Mouse (Mus musculus) kidney, embryonic 14.5 days (tissue): Measurements from ENCODE around the gene Robo1. TPM values are rescaled to one million over a fixed set of nuclear protein-coding genes. Genes with fewer than 3 reads are reported as not detected.

Experiments used
- ATAC-seq: fragments of 200-750 bp; cut with Nextera tagmentation; 2 replicates; pipeline ENCODE4 v1.8.0; 2017; ENCODE audit warnings: moderate number of reproducible peaks, mild to moderate bottlenecking, moderate TSS enrichment, moderate library complexity; ENCODE audit not compliant: low FRiP score, low TSS enrichment
- H3K27ac ChIP-seq: fragments of 300-500 bp; sonication (generic); 2 replicates; pipeline ENCODE4 v1.5.1; 2014; ENCODE audit warnings: low read depth, mild to moderate bottlenecking, low read length, moderate library complexity, mixed read lengths
- H3K27me3 ChIP-seq: fragments of 300-500 bp; sonication (generic); 2 replicates; pipeline ENCODE4 v1.6.1; 2014; ENCODE audit warnings: mild to moderate bottlenecking, low read length; ENCODE audit not compliant: control insufficient read depth, insufficient read depth
- H3K36me3 ChIP-seq: fragments of 300-500 bp; sonication (generic); 2 replicates; pipeline ENCODE4 v1.6.1; 2014; ENCODE audit warnings: low read length, mixed read lengths; ENCODE audit not compliant: control insufficient read depth, insufficient read depth
- H3K4me1 ChIP-seq: fragments of 300-500 bp; sonication (generic); 2 replicates; pipeline ENCODE4 v1.6.1; 2014; ENCODE audit warnings: low read length, mixed read lengths; ENCODE audit not compliant: control insufficient read depth, insufficient read depth
- H3K4me2 ChIP-seq: fragments of 300-500 bp; sonication (generic); replicated peaks from 2 replicates; pipeline ENCODE4 v1.6.1; 2014; ENCODE audit warnings: low read depth, mild to moderate bottlenecking, low read length
- H3K4me3 ChIP-seq: fragments of 300-500 bp; sonication (generic); 2 replicates; pipeline ENCODE4 v1.5.1; 2014; ENCODE audit warnings: mild to moderate bottlenecking, low read length
- H3K9ac ChIP-seq: fragments of 300-500 bp; sonication (generic); 2 replicates; pipeline ENCODE4 v1.6.1; 2014; ENCODE audit warnings: low read depth, mild to moderate bottlenecking, low read length, moderate library complexity
- H3K9me3 ChIP-seq: fragments of 300-500 bp; sonication (generic); 2 replicates; pipeline ENCODE4 v1.6.1; 2016; ENCODE audit warnings: low read length; ENCODE audit not compliant: control insufficient read depth
- WGBS: fragments of 180-500 bp; shearing (Covaris S2); extraction: QIAGEN DNeasy Blood & Tissue Kit; methylation state at CpG from one replicate; pipeline ENCODE4 v1.1.7; 2014; 5-methylcytosine and 5-hydroxymethylcytosine counted together
- polyA plus RNA-seq: library from polyadenylated mRNA; unstranded; fragments of >200 nt; fragmentation: Nextera tagmentation; extraction: Ambion mirVana; gene quantifications from 2 replicates; pipeline ENCODE4 v1.2.1, GENCODE M21; 2014

The Robo1 gene
- polyA plus RNA-seq, 1 experiment from 2014 or later: 38.7 TPM

- no peak for ATAC-seq
- WGBS: 84% methylated on average over 6 of the region's 6 CpGs
Measured at GRCm38 (mm10) chr16:72951969-72952368, 643.9 kb downstream of the Robo1 start.

DNA sequence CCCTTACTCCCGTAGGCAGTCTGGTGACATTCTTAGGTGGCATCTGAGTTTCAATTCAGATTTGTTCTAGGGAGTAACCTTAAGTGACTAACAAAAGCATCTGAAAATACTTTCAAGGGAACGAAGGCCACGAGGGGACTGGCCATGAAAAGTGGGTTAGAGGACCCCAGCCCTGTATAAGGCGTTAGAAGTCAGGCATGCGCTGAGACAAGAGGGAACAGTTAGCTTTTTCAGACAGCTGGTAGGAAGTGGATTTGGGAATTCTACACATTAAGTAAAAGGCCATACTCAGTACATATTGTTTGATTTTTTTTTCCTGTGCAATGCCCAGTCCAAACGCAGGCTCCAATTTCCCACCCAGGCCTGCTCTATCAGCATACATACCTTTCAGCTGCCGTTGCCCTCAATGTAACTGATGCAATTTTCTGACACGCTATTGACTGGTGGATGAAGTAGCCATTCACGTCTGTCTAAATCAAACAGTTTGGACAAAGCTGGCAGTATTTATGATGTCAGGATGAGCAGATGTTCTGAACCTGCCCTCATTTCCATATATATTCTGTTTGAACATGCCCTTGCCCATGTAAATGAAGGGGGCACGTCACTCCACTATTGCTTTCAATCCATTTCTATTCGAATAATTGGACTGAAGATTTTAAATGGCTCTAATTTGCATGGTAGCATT is 651.1 kb downstream of the Robo1 start:
- no peak overlapping the region for H3K4me2 ChIP-seq
- no peak overlapping the region for H3K4me3 ChIP-seq
- WGBS: 90% methylated on average over 11 of the region's 11 CpGs
- H3K27me3 ChIP-seq: no peaks in the 10 kb centered on the region
- no peak for ATAC-seq
- H3K9ac ChIP-seq: no peak overlapping the region
- no peaks in the 10 kb centered on the region for H3K4me1 ChIP-seq
- H3K27ac ChIP-seq: no peak overlapping the region
- no peaks in the 10 kb centered on the region for H3K9me3 ChIP-seq
- peaks cover 5% of the 10 kb centered on the region; the same call in 1 of the 2 replicates for H3K36me3 ChIP-seq

More at GRCm38 (mm10) chr16:72951969-72952368, 643.9 kb downstream of the Robo1 start:
- Histone ChIP-seq H3K4me2 (no peak overlapping the region), H3K9me3 (no peaks in the 10 kb centered on the region), H3K27ac (no peak overlapping the region), H3K36me3 (no peaks in the 10 kb centered on the region), H3K27me3 (no peaks in the 10 kb centered on the region), H3K4me1 (no peaks in the 10 kb centered on the region), H3K4me3 (no peak overlapping the region), H3K9ac (no peak overlapping the region)

DNA sequence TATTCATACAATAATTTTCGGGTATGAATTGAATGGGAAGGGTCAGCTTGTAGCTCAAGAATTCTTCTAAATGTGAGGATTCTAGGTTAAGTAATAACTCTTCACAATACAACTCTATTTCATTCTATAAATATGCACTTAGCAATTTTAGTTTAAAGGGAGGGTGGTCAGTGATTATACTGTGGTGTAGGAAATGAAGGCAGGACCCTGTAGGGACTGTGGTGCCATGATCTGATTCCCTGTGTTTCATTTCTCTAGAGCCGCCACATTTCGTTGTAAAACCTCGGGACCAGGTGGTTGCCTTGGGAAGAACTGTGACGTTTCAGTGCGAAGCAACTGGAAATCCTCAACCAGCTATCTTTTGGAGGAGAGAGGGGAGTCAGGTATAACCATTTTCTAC is 651.7 kb downstream of the Robo1 start:
- Histone ChIP-seq H3K9ac (no peak overlapping the region), H3K36me3 (peaks cover 5% of the 10 kb centered on the region; the same call in 1 of the 2 replicates), H3K4me1 (no peaks in the 10 kb centered on the region), H3K9me3 (no peaks in the 10 kb centered on the region), H3K27me3 (no peaks in the 10 kb centered on the region), H3K27ac (no peak overlapping the region), H3K4me2 (no peak overlapping the region), H3K4me3 (no peak overlapping the region)
- 95% methylated on average over 6 of the region's 6 CpGs for WGBS
- ATAC-seq: no peak

DNA sequence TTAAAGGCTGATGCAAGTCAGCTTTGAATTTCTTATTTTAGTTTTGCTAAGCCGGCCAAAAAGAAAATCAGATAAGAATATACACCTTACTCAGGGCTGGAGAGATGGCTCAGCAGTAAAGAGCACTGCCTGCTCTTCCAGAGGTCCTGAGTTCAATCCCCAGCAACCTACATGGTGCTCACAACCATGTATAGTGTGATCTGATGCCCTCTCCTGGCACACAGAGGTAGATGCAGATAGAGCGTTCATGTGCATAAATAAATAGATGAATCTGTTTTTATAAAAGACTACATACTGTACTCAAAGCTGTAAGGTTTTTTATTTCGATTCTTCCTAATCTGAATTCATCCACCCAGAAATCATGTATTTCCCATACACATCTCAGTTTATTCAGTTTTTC is 655.7 kb downstream of the Robo1 start:
- H3K4me3 ChIP-seq: no peak overlapping the region
- peaks cover 5% of the 10 kb centered on the region; the same call in 1 of the 2 replicates for H3K36me3 ChIP-seq
- H3K9me3 ChIP-seq: no peaks in the 10 kb centered on the region
- H3K9ac ChIP-seq: no peak overlapping the region
- WGBS: 95% methylated on average over 3 of the region's 3 CpGs
- no peak overlapping the region for H3K4me2 ChIP-seq
- ATAC-seq: no peak
- H3K27ac ChIP-seq: no peak overlapping the region
- no peaks in the 10 kb centered on the region for H3K4me1 ChIP-seq
- no peaks in the 10 kb centered on the region for H3K27me3 ChIP-seq

DNA sequence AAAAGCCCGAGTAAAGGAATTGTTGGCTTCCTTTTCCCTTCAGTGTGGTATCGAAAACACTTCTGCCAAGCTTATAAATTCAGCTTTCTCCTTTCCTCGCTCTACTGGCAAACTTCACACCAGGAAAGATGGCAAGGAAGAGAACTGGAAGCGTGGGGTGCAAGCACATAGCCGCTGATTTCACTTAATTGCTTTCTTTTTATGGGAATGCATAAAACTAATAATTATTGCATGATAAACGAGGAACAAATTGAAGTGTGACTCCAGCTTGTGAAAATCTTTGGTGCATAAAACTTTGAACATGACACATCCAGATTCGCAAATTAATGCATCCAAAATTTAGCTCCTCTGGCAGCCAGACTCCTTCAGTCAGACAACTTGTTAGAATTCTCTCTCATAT is 659.4 kb downstream of the Robo1 start:
- Histone ChIP-seq H3K36me3 (peaks cover 5% of the 10 kb centered on the region; the same call in 1 of the 2 replicates), H3K27me3 (no peaks in the 10 kb centered on the region), H3K27ac (no peak overlapping the region), H3K4me3 (no peak overlapping the region), H3K4me2 (no peak overlapping the region), H3K9me3 (no peaks in the 10 kb centered on the region), H3K4me1 (no peaks in the 10 kb centered on the region), H3K9ac (no peak overlapping the region)
- no peak for ATAC-seq
- 81% methylated on average over 7 of the region's 7 CpGs for WGBS

GRCm38 (mm10) chr16:72969990-72970389 is 661.9 kb downstream of the Robo1 start:
- no peak for ATAC-seq
- Histone ChIP-seq H3K9me3 (no peaks in the 10 kb centered on the region), H3K27ac (no peak overlapping the region), H3K36me3 (no peaks in the 10 kb centered on the region; the same call in 1 of the 2 replicates), H3K9ac (no peak overlapping the region), H3K4me2 (no peak overlapping the region), H3K27me3 (no peaks in the 10 kb centered on the region), H3K4me1 (no peaks in the 10 kb centered on the region), H3K4me3 (no peak overlapping the region)
- WGBS: 82% methylated on average over 7 of the region's 7 CpGs

- WGBS: 87% methylated on average over 6 of the region's 6 CpGs
- no peak overlapping the region for H3K27ac ChIP-seq
- H3K36me3 ChIP-seq: no peaks in the 10 kb centered on the region; the same call in 1 of the 2 replicates
- no peaks in the 10 kb centered on the region for H3K9me3 ChIP-seq
- H3K4me1 ChIP-seq: 0 out of 2 replicates have a peak, but pooled peaks cover 3% of the 10 kb centered on the region
- no peaks in the 10 kb centered on the region for H3K27me3 ChIP-seq
- no peak overlapping the region for H3K4me3 ChIP-seq
- ATAC-seq: no peak
- H3K4me2 ChIP-seq: no peak overlapping the region
- no peak overlapping the region for H3K9ac ChIP-seq
Measured at GRCm38 (mm10) chr16:72973685-72974084, 665.6 kb downstream of the Robo1 start.

GRCm38 (mm10) chr16:72974681-72975080 is 666.6 kb downstream of the Robo1 start:
- WGBS: 95% methylated on average over 4 of the region's 4 CpGs
- ATAC-seq: no peak
- H3K9me3 ChIP-seq: no peaks in the 10 kb centered on the region
- no peak overlapping the region for H3K27ac ChIP-seq
- H3K9ac ChIP-seq: no peak overlapping the region
- 0 out of 2 replicates have a peak, but pooled peaks cover 3% of the 10 kb centered on the region for H3K4me1 ChIP-seq
- H3K4me2 ChIP-seq: no peak overlapping the region
- no peaks in the 10 kb centered on the region for H3K27me3 ChIP-seq
- H3K4me3 ChIP-seq: no peak overlapping the region
- no peaks in the 10 kb centered on the region; the same call in 1 of the 2 replicates for H3K36me3 ChIP-seq

- WGBS: 49% methylated on average over 19 of the region's 19 CpGs
- Histone ChIP-seq H3K4me1 (0 out of 2 replicates have a peak, but pooled peaks cover 3% of the 10 kb centered on the region), H3K36me3 (peaks cover 6% of the 10 kb centered on the region; the same call in 1 of the 2 replicates), H3K4me2 (no peak overlapping the region), H3K9me3 (no peaks in the 10 kb centered on the region), H3K9ac (no peak overlapping the region), H3K27me3 (no peaks in the 10 kb centered on the region), H3K27ac (no peak overlapping the region), H3K4me3 (no peak overlapping the region)
- ATAC-seq: peak; percentile 58; the same call in 1 of the 2 replicates
Measured at GRCm38 (mm10) chr16:72976849-72977576, 668.9 kb downstream of the Robo1 start.
